Mouse (Mus musculus) spleen, adult 2 months (tissue): ENCODE data around the gene Grhl3. TPM values are rescaled to one million over a fixed set of nuclear protein-coding genes. Genes with fewer than 3 reads are reported as not detected.

ENCODE experiments used
- DNase-seq, 2 experiments: peaks; one replicate each; pipeline versions ENCODE4 v3.0.0 to v3.0.0-alpha.2; 2012 to 2021; ENCODE audit warnings: low spot score in 2 of 2, low read depth in 1 of 2
- H3K27ac ChIP-seq: fragments of 200-500 bp; 2 replicates; pipeline ENCODE4 v1.5.1; 2012; ENCODE audit warnings: low read length, inconsistent platforms; ENCODE audit not compliant: insufficient read depth
- H3K27me3 ChIP-seq: fragments of 200-500 bp; 2 replicates; pipeline ENCODE4 v1.6.1; 2012; ENCODE audit warnings: mild to moderate bottlenecking, moderate library complexity, low read length, inconsistent platforms; ENCODE audit not compliant: control insufficient read depth, insufficient read depth
- H3K36me3 ChIP-seq: fragments of 200-500 bp; 2 replicates; pipeline ENCODE4 v1.6.1; 2012; ENCODE audit warnings: mild to moderate bottlenecking, low read length, inconsistent platforms; ENCODE audit not compliant: control insufficient read depth, insufficient read depth
- H3K4me1 ChIP-seq: fragments of 200-500 bp; 2 replicates; pipeline ENCODE4 v1.6.1; 2011; ENCODE audit warnings: inconsistent platforms; ENCODE audit not compliant: control insufficient read depth, insufficient read depth, insufficient read length
- H3K4me3 ChIP-seq: fragments of 200-500 bp; 2 replicates; pipeline ENCODE4 v1.5.1; 2011; ENCODE audit warnings: mild to moderate bottlenecking, inconsistent platforms; ENCODE audit not compliant: insufficient read depth, insufficient read length; ENCODE audit errors: extremely low read depth
- CTCF ChIP-seq: fragments of 200-500 bp; IDR thresholded peaks from 2 replicates; pipeline ENCODE4 v1.5.1; 2011; ENCODE audit warnings: mild to moderate bottlenecking, inconsistent platforms; ENCODE audit not compliant: insufficient read depth, insufficient read length, insufficient replicate concordance; ENCODE audit errors: extremely low read depth
- POLR2A ChIP-seq: fragments of 200-500 bp; IDR thresholded peaks from 2 replicates; pipeline ENCODE4 v1.6.1; 2011; ENCODE audit warnings: low read depth, low read length, inconsistent platforms
- WGBS: fragments of 180-500 bp; shearing (Covaris S2); methylation state at CpG from one replicate; pipeline ENCODE4 v1.1.7; 2018; 5-methylcytosine and 5-hydroxymethylcytosine counted together
- polyA plus RNA-seq: library from polyadenylated mRNA; depleted of rRNA; stranded (reverse); fragments of >200 nt; gene quantifications from 2 replicates; pipeline ENCODE4 v1.2.3, GENCODE M21; 2012

Gene Grhl3
- polyA plus RNA-seq, 1 experiment = 0.12 TPM

- H3K4me1 ChIP-seq = peaks cover 19% of the 10 kb centered on the region; the same call in 1 of the 2 replicates
- WGBS = 6% methylated on average over 8 of the region's 8 CpGs
- H3K27ac ChIP-seq = no peak overlapping the region
- no peak for DNase-seq
- TF ChIP-seq POLR2A = no peak
- H3K36me3 ChIP-seq = no peaks in the 10 kb centered on the region
- H3K27me3 ChIP-seq = peaks cover 13% of the 10 kb centered on the region
- no peak overlapping the region for H3K4me3 ChIP-seq
Measured at GRCm38 (mm10) chr4:135572276-135572675, 1.2 kb downstream of the Grhl3 start.

- no peak overlapping the region for H3K4me3 ChIP-seq
- H3K36me3 ChIP-seq = no peaks in the 10 kb centered on the region
- peaks cover 19% of the 10 kb centered on the region; the same call in 1 of the 2 replicates for H3K4me1 ChIP-seq
- TF ChIP-seq CTCF (no peak), POLR2A (no peak)
- H3K27me3 ChIP-seq = peaks cover 13% of the 10 kb centered on the region
- no peak for DNase-seq
- WGBS = 45% methylated on average over 6 of the region's 6 CpGs
- no peak overlapping the region for H3K27ac ChIP-seq
Measured at GRCm38 (mm10) chr4:135571037-135571550, 2.3 kb downstream of the Grhl3 start.

- H3K4me1 ChIP-seq = peaks cover 19% of the 10 kb centered on the region; the same call in 1 of the 2 replicates
- WGBS = 10% methylated on average over 32 of the region's 32 CpGs
- no peak overlapping the region for H3K27ac ChIP-seq
- no peak overlapping the region for H3K4me3 ChIP-seq
- peaks cover 13% of the 10 kb centered on the region for H3K27me3 ChIP-seq
- TF ChIP-seq POLR2A (no peak), CTCF (no peak)
- H3K36me3 ChIP-seq = no peaks in the 10 kb centered on the region
- DNase-seq = peak; percentile 14 to 41
Measured at GRCm38 (mm10) chr4:135570152-135571036, 3.0 kb downstream of the Grhl3 start.

- Histone ChIP-seq H3K4me1 (peaks cover 19% of the 10 kb centered on the region; the same call in 1 of the 2 replicates), H3K27ac (no peak overlapping the region), H3K4me3 (no peak overlapping the region), H3K27me3 (peaks cover 13% of the 10 kb centered on the region), H3K36me3 (no peaks in the 10 kb centered on the region)
- TF ChIP-seq CTCF (no peak), POLR2A (no peak)
- WGBS = 12% methylated on average over 11 of the region's 11 CpGs
- DNase-seq = no peak
Measured at GRCm38 (mm10) chr4:135569201-135569600, 4.2 kb downstream of the Grhl3 start.

- no peaks in the 10 kb centered on the region for H3K36me3 ChIP-seq
- no peak for DNase-seq
- TF ChIP-seq CTCF (no peak), POLR2A (no peak)
- peaks cover 11% of the 10 kb centered on the region; the same call in 1 of the 2 replicates for H3K4me1 ChIP-seq
- H3K27ac ChIP-seq = no peak overlapping the region
- H3K4me3 ChIP-seq = no peak overlapping the region
- 52% methylated on average over 8 of the region's 8 CpGs for WGBS
- H3K27me3 ChIP-seq = peaks cover 7% of the 10 kb centered on the region; the same call in 1 of the 2 replicates
Measured at GRCm38 (mm10) chr4:135567484-135567883, 5.9 kb downstream of the Grhl3 start.

GRCm38 (mm10) chr4:135567042-135567441 is 6.4 kb downstream of the Grhl3 start:
- WGBS = 18% methylated on average over 11 of the region's 11 CpGs
- H3K4me1 ChIP-seq = peaks cover 7% of the 10 kb centered on the region; the same call in 1 of the 2 replicates
- no peak overlapping the region for H3K27ac ChIP-seq
- peaks cover 6% of the 10 kb centered on the region; the same call in 1 of the 2 replicates for H3K27me3 ChIP-seq
- no peak overlapping the region for H3K4me3 ChIP-seq
- no peaks in the 10 kb centered on the region for H3K36me3 ChIP-seq
- DNase-seq = no peak
- TF ChIP-seq CTCF (no peak), POLR2A (no peak)

GRCm38 (mm10) chr4:135565400-135565799 is 8.0 kb downstream of the Grhl3 start:
- TF ChIP-seq CTCF (no peak), POLR2A (no peak)

More at GRCm38 (mm10) chr4:135565400-135565799, 8.0 kb downstream of the Grhl3 start:
- Histone ChIP-seq H3K27ac (no peak overlapping the region), H3K27me3 (peaks cover 6% of the 10 kb centered on the region; the same call in 1 of the 2 replicates), H3K36me3 (no peaks in the 10 kb centered on the region), H3K4me1 (peaks cover 7% of the 10 kb centered on the region; the same call in 1 of the 2 replicates), H3K4me3 (no peak overlapping the region)
- no peak for DNase-seq
- WGBS = 83% methylated on average over 9 of the region's 9 CpGs
